Mouse (Mus musculus): ENCODE measurements around the gene Dnase2b.

- TF ChIP-seq POLR2A (IDR thresholded peaks at IDR 0.05; ENCODE audit: extremely low read depth, insufficient read depth, low read length) (no peak), CTCF (IDR thresholded peaks at IDR 0.05; ENCODE audit: low read depth, low read length) (no peak)
Measured at GRCm38 (mm10) chr3:146577591-146577990, 37.8 kb downstream of the Dnase2b start.

Data from liver, adult 2 months (tissue).